Mouse (Mus musculus): Measurements from ENCODE around the gene Eepd1. TPM values are rescaled to one million over a fixed set of nuclear protein-coding genes. Genes with fewer than 3 reads are reported as not detected.

Eepd1 gene
- polyA plus RNA-seq, 1 experiment: 13.9 TPM

- no peak overlapping the region for H3K4me3 ChIP-seq (ENCODE audit: insufficient read depth, low read depth, low read length)
Observed at GRCm38 (mm10) chr9:25499306-25499705, 18.0 kb downstream of the Eepd1 start.

GRCm38 (mm10) chr9:25500031-25500430 lies 18.7 kb downstream of the Eepd1 start:
- no peak overlapping the region for H3K27ac ChIP-seq (replicated peaks; ENCODE audit: low read depth, low read length)
- H3K4me3 ChIP-seq (ENCODE audit: insufficient read depth, low read depth, low read length): no peak overlapping the region
- H3K4me1 ChIP-seq (ENCODE audit: control insufficient read depth, insufficient read depth, insufficient read length, low read length): peaks cover 13% of the 10 kb centered on the region

More at GRCm38 (mm10) chr9:25499306-25499705, 18.0 kb downstream of the Eepd1 start:
- Histone ChIP-seq H3K4me1 (ENCODE audit: control insufficient read depth, insufficient read depth, insufficient read length, low read length) (peaks cover 11% of the 10 kb centered on the region), H3K27ac (replicated peaks; ENCODE audit: low read depth, low read length) (no peak overlapping the region)

GRCm38 (mm10) chr9:25508825-25509224 lies 27.5 kb downstream of the Eepd1 start:
- Histone ChIP-seq H3K4me3 (ENCODE audit: insufficient read depth, low read depth, low read length) (no peak overlapping the region), H3K4me1 (ENCODE audit: control insufficient read depth, insufficient read depth, insufficient read length, low read length) (peaks cover 28% of the 10 kb centered on the region), H3K27ac (replicated peaks; ENCODE audit: low read depth, low read length) (no peak overlapping the region)

- H3K4me3 ChIP-seq (ENCODE audit: insufficient read depth, low read depth, low read length): no peak overlapping the region
- H3K27ac ChIP-seq (replicated peaks; ENCODE audit: low read depth, low read length): no peak overlapping the region
- H3K4me1 ChIP-seq (ENCODE audit: control insufficient read depth, insufficient read depth, insufficient read length, low read length): peaks cover 20% of the 10 kb centered on the region
Observed at GRCm38 (mm10) chr9:25510572-25510971, 29.2 kb downstream of the Eepd1 start.

- peaks cover 24% of the 10 kb centered on the region for H3K4me1 ChIP-seq (ENCODE audit: control insufficient read depth, insufficient read depth, insufficient read length, low read length)
- no peak overlapping the region for H3K4me3 ChIP-seq (ENCODE audit: insufficient read depth, low read depth, low read length)
- H3K27ac ChIP-seq (replicated peaks; ENCODE audit: low read depth, low read length): no peak overlapping the region
Observed at GRCm38 (mm10) chr9:25513050-25513449, 31.7 kb downstream of the Eepd1 start.

- Histone ChIP-seq H3K4me1 (ENCODE audit: control insufficient read depth, insufficient read depth, insufficient read length, low read length) (peaks cover 26% of the 10 kb centered on the region), H3K27ac (replicated peaks; ENCODE audit: low read depth, low read length) (no peak overlapping the region), H3K4me3 (ENCODE audit: insufficient read depth, low read depth, low read length) (no peak overlapping the region)
Observed at GRCm38 (mm10) chr9:25513556-25513955, 32.2 kb downstream of the Eepd1 start.

- H3K4me1 ChIP-seq (ENCODE audit: control insufficient read depth, insufficient read depth, insufficient read length, low read length): peaks cover 40% of the 10 kb centered on the region
- H3K27ac ChIP-seq (replicated peaks; ENCODE audit: low read depth, low read length): no peak overlapping the region
- no peak overlapping the region for H3K4me3 ChIP-seq (ENCODE audit: insufficient read depth, low read depth, low read length)
Observed at GRCm38 (mm10) chr9:25516640-25517039, 35.3 kb downstream of the Eepd1 start.

GRCm38 (mm10) chr9:25517982-25518381 lies 36.6 kb downstream of the Eepd1 start:
- Histone ChIP-seq H3K4me1 (ENCODE audit: control insufficient read depth, insufficient read depth, insufficient read length, low read length) (peaks cover 35% of the 10 kb centered on the region), H3K27ac (replicated peaks; ENCODE audit: low read depth, low read length) (no peak overlapping the region), H3K4me3 (ENCODE audit: insufficient read depth, low read depth, low read length) (no peak overlapping the region)

- H3K27ac ChIP-seq (replicated peaks; ENCODE audit: low read depth, low read length): no peak overlapping the region
- H3K4me1 ChIP-seq (ENCODE audit: control insufficient read depth, insufficient read depth, insufficient read length, low read length): peaks cover 33% of the 10 kb centered on the region
- H3K4me3 ChIP-seq (ENCODE audit: insufficient read depth, low read depth, low read length): no peak overlapping the region
Observed at GRCm38 (mm10) chr9:25519193-25519592, 37.8 kb downstream of the Eepd1 start.

GRCm38 (mm10) chr9:25520826-25521225 lies 39.5 kb downstream of the Eepd1 start:
- Histone ChIP-seq H3K4me1 (ENCODE audit: control insufficient read depth, insufficient read depth, insufficient read length, low read length) (peaks cover 32% of the 10 kb centered on the region), H3K4me3 (ENCODE audit: insufficient read depth, low read depth, low read length) (no peak overlapping the region), H3K27ac (replicated peaks; ENCODE audit: low read depth, low read length) (no peak overlapping the region)

- Histone ChIP-seq H3K4me1 (ENCODE audit: control insufficient read depth, insufficient read depth, insufficient read length, low read length) (peaks cover 38% of the 10 kb centered on the region), H3K4me3 (ENCODE audit: insufficient read depth, low read depth, low read length) (no peak overlapping the region), H3K27ac (replicated peaks; ENCODE audit: low read depth, low read length) (no peak overlapping the region)
Observed at GRCm38 (mm10) chr9:25521825-25522224, 40.5 kb downstream of the Eepd1 start.

GRCm38 (mm10) chr9:25526516-25526915 lies 45.2 kb downstream of the Eepd1 start:
- Histone ChIP-seq H3K4me1 (ENCODE audit: control insufficient read depth, insufficient read depth, insufficient read length, low read length) (peaks cover 27% of the 10 kb centered on the region), H3K27ac (replicated peaks; ENCODE audit: low read depth, low read length) (no peak overlapping the region), H3K4me3 (ENCODE audit: insufficient read depth, low read depth, low read length) (no peak overlapping the region)

GRCm38 (mm10) chr9:25526927-25527337 lies 45.6 kb downstream of the Eepd1 start:
- no peak overlapping the region for H3K27ac ChIP-seq (replicated peaks; ENCODE audit: low read depth, low read length)
- H3K4me1 ChIP-seq (ENCODE audit: control insufficient read depth, insufficient read depth, insufficient read length, low read length): peaks cover 27% of the 10 kb centered on the region
- no peak overlapping the region for H3K4me3 ChIP-seq (ENCODE audit: insufficient read depth, low read depth, low read length)

- Histone ChIP-seq H3K27ac (replicated peaks; ENCODE audit: low read depth, low read length) (no peak overlapping the region), H3K4me1 (ENCODE audit: control insufficient read depth, insufficient read depth, insufficient read length, low read length) (peaks cover 23% of the 10 kb centered on the region), H3K4me3 (ENCODE audit: insufficient read depth, low read depth, low read length) (no peak overlapping the region)
Observed at GRCm38 (mm10) chr9:25527359-25528038, 46.2 kb downstream of the Eepd1 start.

GRCm38 (mm10) chr9:25531627-25532026 lies 50.3 kb downstream of the Eepd1 start:
- Histone ChIP-seq H3K4me3 (ENCODE audit: insufficient read depth, low read depth, low read length) (no peak overlapping the region), H3K4me1 (ENCODE audit: control insufficient read depth, insufficient read depth, insufficient read length, low read length) (peaks cover 16% of the 10 kb centered on the region), H3K27ac (replicated peaks; ENCODE audit: low read depth, low read length) (no peak overlapping the region)

GRCm38 (mm10) chr9:25532105-25532504 lies 50.8 kb downstream of the Eepd1 start:
- no peak overlapping the region; the same call in 1 of the 2 replicates for H3K27ac ChIP-seq (replicated peaks; ENCODE audit: low read depth, low read length)
- H3K4me3 ChIP-seq (ENCODE audit: insufficient read depth, low read depth, low read length): no peak overlapping the region
- H3K4me1 ChIP-seq (ENCODE audit: control insufficient read depth, insufficient read depth, insufficient read length, low read length): peaks cover 12% of the 10 kb centered on the region
